Mouse (Mus musculus) lung, adult 18-20 months (tissue): ENCODE results near the gene Ptov1.
"Not testable (repeated sequence)": the region's sequence is repeated elsewhere in the genome, so short reads cannot be mapped to it uniquely, and the experiment has no call there.

Experiments
- DNase-seq, 2 experiments: peaks; one replicate each; pipeline ENCODE4 v3.0.0; 2022; ENCODE audit warnings: mixed read lengths in 2 of 2

Ptov1 gene

GRCm38 (mm10) chr7:44888256-44889105 lies 18.9 kb upstream of the Ptov1 start:
- no peak for DNase-seq

GRCm38 (mm10) chr7:44886964-44887363 lies 17.4 kb upstream of the Ptov1 start:
- DNase-seq: no peak

GRCm38 (mm10) chr7:44884637-44885036 lies 15.0 kb upstream of the Ptov1 start:
- DNase-seq: no peak

- DNase-seq: no peak
These were observed 13.4 kb upstream of the Ptov1 start for GRCm38 (mm10) chr7:44883036-44883435.

GRCm38 (mm10) chr7:44877833-44878232 lies 8.2 kb upstream of the Ptov1 start:
- DNase-seq: no peak

- DNase-seq: not testable (repeated sequence)
These were observed 2.2 kb upstream of the Ptov1 start for GRCm38 (mm10) chr7:44871774-44872173.

- DNase-seq: no peak
These were observed 1.6 kb upstream of the Ptov1 start for GRCm38 (mm10) chr7:44871181-44871580.

GRCm38 (mm10) chr7:44870614-44871013 lies 1.0 kb upstream of the Ptov1 start:
- DNase-seq: no peak

- DNase-seq: peak; percentile 78 to 84
These were observed 480 bp downstream of the Ptov1 start for GRCm38 (mm10) chr7:44868919-44869696.

- DNase-seq: peak; percentile 81 to 87
These were observed 1.1 kb downstream of the Ptov1 start for GRCm38 (mm10) chr7:44868465-44868864.

- DNase-seq: no peak
These were observed 1.8 kb downstream of the Ptov1 start for GRCm38 (mm10) chr7:44867802-44868201.

- peak in 1 of 2 experiments; percentile 43 for DNase-seq
These were observed 2.4 kb downstream of the Ptov1 start for GRCm38 (mm10) chr7:44867010-44867702.

GRCm38 (mm10) chr7:44866276-44867009 lies 3.1 kb downstream of the Ptov1 start:
- peak; percentile 65 to 79 for DNase-seq

GRCm38 (mm10) chr7:44864595-44865542 lies 4.7 kb downstream of the Ptov1 start:
- peak; percentile 35 to 56 for DNase-seq

GRCm38 (mm10) chr7:44863982-44864494 lies 5.5 kb downstream of the Ptov1 start:
- no peak for DNase-seq

GRCm38 (mm10) chr7:44863210-44863609 lies 6.4 kb downstream of the Ptov1 start:
- DNase-seq: no peak

GRCm38 (mm10) chr7:44862434-44862833 lies 7.2 kb downstream of the Ptov1 start:
- no peak for DNase-seq

GRCm38 (mm10) chr7:44861429-44861816 lies 8.2 kb downstream of the Ptov1 start:
- DNase-seq: no peak

- DNase-seq: peak; percentile 43 to 57
These were observed 8.8 kb downstream of the Ptov1 start for GRCm38 (mm10) chr7:44860576-44861428.

GRCm38 (mm10) chr7:44859896-44860295 lies 9.7 kb downstream of the Ptov1 start:
- no peak for DNase-seq
